Mouse (Mus musculus): ENCODE measurements around the gene Epb42.

GRCm38 (mm10) chr2:121003586-121003985 is 33.3 kb downstream of the Epb42 start:
- peak; percentile 68 for TF ChIP-seq CTCF (IDR thresholded peaks at IDR 0.05; ENCODE audit: low read depth)
- no peak for TF ChIP-seq EP300 (IDR thresholded peaks at IDR 0.05; ENCODE audit: low read depth)
